Mouse (Mus musculus) thymus, adult 2 months (tissue): ENCODE data around the gene Cacna1d. TPM values are rescaled to one million over a fixed set of nuclear protein-coding genes. Genes with fewer than 3 reads are reported as not detected.

Experiments
- DNase-seq: peaks from one replicate; pipeline ENCODE4 v3.0.0; 2021
- H3K27ac ChIP-seq: fragments of 200-500 bp; 2 replicates; pipeline ENCODE4 v1.5.1; 2012; ENCODE audit warnings: low read length, control low read depth; ENCODE audit not compliant: control insufficient read depth, insufficient read depth
- H3K27me3 ChIP-seq: fragments of 200-500 bp; 2 replicates; pipeline ENCODE4 v1.6.1; 2012; ENCODE audit warnings: mild to moderate bottlenecking, low read length, moderate library complexity, mixed read lengths; ENCODE audit not compliant: control insufficient read depth, insufficient read depth
- H3K36me3 ChIP-seq: fragments of 200-500 bp; 2 replicates; pipeline ENCODE4 v1.6.1; 2012; ENCODE audit warnings: mild to moderate bottlenecking, low read length, moderate library complexity; ENCODE audit not compliant: control insufficient read depth, insufficient read depth
- H3K4me1 ChIP-seq: fragments of 200-500 bp; replicated peaks from 2 replicates; pipeline ENCODE4 v1.6.1; 2012; ENCODE audit warnings: low read length; ENCODE audit not compliant: control insufficient read depth, insufficient read depth
- H3K4me3 ChIP-seq: fragments of 200-500 bp; 2 replicates; pipeline ENCODE4 v1.5.1; 2012; ENCODE audit warnings: mild to moderate bottlenecking, low read length, control low read depth, moderate library complexity; ENCODE audit not compliant: control insufficient read depth, insufficient read depth
- CTCF ChIP-seq: fragments of 200-500 bp; IDR thresholded peaks from 2 replicates; pipeline ENCODE4 v1.5.1; 2012; ENCODE audit warnings: mild to moderate bottlenecking, control low read depth, low read length, moderate library complexity, borderline replicate concordance; ENCODE audit not compliant: control insufficient read depth, poor library complexity, insufficient read depth; ENCODE audit errors: extremely low read depth
- POLR2A ChIP-seq: fragments of 200-500 bp; IDR thresholded peaks from 2 replicates; pipeline ENCODE4 v1.6.1; 2012; ENCODE audit warnings: mild to moderate bottlenecking, low read length, control low read depth, moderate library complexity; ENCODE audit not compliant: control insufficient read depth, poor library complexity, insufficient read depth; ENCODE audit errors: extremely low read depth
- WGBS: fragments of 180-500 bp; shearing (Covaris S2); methylation state at CpG from one replicate; pipeline ENCODE4 v1.1.7; 2018; 5-methylcytosine and 5-hydroxymethylcytosine counted together
- polyA plus RNA-seq: library from polyadenylated mRNA; depleted of rRNA; stranded (reverse); fragments of >200 nt; gene quantifications from 2 replicates; pipeline ENCODE4 v1.2.3, GENCODE M21; 2012

Cacna1d gene
- polyA plus RNA-seq, 1 experiment: 2.2 TPM

- Histone ChIP-seq H3K27ac (no peak overlapping the region), H3K4me1 (peaks cover 4% of the 10 kb centered on the region; the same call in 1 of the 2 replicates), H3K36me3 (no peaks in the 10 kb centered on the region), H3K27me3 (no peaks in the 10 kb centered on the region), H3K4me3 (no peak overlapping the region)
- 78% methylated on average over 3 of the region's 3 CpGs for WGBS
- no peak for TF ChIP-seq CTCF
- TF ChIP-seq POLR2A: no peak
- DNase-seq: no peak
Observed at GRCm38 (mm10) chr14:30363487-30364167, 127.6 kb downstream of the Cacna1d start.

DNA sequence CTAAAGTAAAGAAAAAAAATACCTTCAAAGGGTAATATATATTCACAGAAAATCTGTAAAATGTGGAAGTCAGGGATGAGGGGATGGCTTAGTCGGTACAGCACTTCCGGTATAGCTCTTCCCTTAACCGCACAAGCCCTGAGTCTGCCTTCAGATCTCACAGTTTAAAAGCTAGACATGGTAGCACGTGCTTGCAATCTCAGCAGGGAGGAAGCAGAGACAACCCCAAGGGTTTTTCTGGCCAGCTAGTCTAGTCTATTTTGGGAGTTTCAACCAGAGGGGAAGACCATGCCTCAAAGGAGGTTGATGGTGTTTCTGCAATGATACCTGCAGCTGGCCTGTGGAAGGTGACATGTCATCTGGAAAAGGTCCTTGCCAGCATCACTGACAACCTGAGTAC, 128.9 kb downstream of the Cacna1d start:
- Histone ChIP-seq H3K27me3 (no peaks in the 10 kb centered on the region), H3K27ac (no peak overlapping the region), H3K4me1 (peaks cover 4% of the 10 kb centered on the region; the same call in 1 of the 2 replicates), H3K4me3 (no peak overlapping the region), H3K36me3 (no peaks in the 10 kb centered on the region)
- DNase-seq: no peak
- WGBS: 15% methylated on average over 4 of the region's 4 CpGs
- TF ChIP-seq POLR2A (no peak), CTCF (no peak)

DNA sequence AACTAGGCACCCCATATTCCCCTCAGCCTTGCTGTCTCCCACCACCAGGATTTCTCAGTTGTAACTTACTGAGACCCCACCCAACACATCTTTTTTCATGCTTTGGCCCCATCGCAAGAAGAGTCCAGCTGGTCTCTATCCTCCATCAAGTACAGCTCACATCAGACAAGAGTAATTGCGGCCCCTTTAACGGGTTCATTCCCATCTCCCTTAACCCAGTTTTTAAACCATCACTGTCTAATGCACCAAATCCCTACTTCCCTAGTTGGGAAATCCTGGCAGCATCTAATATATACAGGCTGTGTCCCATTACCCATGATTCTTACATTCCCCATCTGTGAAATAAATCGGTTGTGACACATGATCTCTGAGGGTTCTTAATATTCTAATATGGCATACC, 130.8 kb downstream of the Cacna1d start:
- no peak for DNase-seq
- peaks cover 4% of the 10 kb centered on the region; the same call in 1 of the 2 replicates for H3K4me1 ChIP-seq
- no peaks in the 10 kb centered on the region for H3K36me3 ChIP-seq
- no peak overlapping the region for H3K27ac ChIP-seq
- TF ChIP-seq CTCF: no peak
- no peak for TF ChIP-seq POLR2A
- 96% methylated on average over 4 of the region's 4 CpGs for WGBS
- no peak overlapping the region for H3K4me3 ChIP-seq
- no peaks in the 10 kb centered on the region for H3K27me3 ChIP-seq

DNA sequence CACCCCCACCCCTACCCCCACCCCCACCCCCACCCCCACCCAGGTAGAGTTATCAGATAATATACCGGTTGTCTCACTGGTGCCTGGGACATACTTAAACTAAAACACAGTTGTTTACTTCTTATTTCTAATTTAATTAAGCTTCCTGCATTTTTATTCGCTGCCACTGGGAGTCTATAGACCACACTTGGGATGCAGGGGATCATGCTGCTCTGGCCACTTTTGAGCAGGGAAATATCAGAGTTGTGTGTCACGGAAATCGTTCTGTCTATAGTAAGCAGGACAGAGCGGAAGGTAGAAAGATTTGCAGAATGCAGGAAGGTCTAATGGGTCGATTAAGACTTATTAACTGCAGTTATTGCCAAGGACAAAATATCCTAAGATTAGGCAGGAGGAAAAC, 131.3 kb downstream of the Cacna1d start:
- Histone ChIP-seq H3K4me3 (no peak overlapping the region), H3K4me1 (peaks cover 4% of the 10 kb centered on the region; the same call in 1 of the 2 replicates), H3K27ac (no peak overlapping the region), H3K36me3 (no peaks in the 10 kb centered on the region), H3K27me3 (no peaks in the 10 kb centered on the region)
- no peak for DNase-seq
- no peak for TF ChIP-seq CTCF
- no peak for TF ChIP-seq POLR2A
- 88% methylated on average over 6 of the region's 6 CpGs for WGBS

DNA sequence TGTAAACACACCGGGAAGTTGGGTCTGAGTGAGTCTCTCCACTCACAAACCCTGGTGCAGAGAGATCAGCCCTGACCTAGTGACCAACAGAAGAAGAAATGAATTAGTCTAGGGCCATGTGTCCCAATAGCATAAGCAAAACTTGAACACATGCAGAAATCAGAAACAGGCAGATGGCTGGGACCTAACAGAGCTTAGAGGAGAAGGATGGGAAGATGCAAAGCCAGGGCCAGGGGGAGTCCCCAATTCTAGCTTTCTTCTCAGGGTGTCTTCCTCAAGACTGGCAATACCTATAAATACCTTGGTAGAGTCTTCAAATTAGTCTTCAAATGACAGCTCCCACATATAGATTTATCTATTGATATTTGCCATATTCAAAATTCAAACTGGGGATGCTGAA, 133.2 kb downstream of the Cacna1d start:
- H3K27ac ChIP-seq: no peak overlapping the region
- no peaks in the 10 kb centered on the region for H3K36me3 ChIP-seq
- 96% methylated on average over 1 of the region's 1 CpGs for WGBS
- TF ChIP-seq CTCF (no peak), POLR2A (no peak)
- no peak for DNase-seq
- peaks cover 7% of the 10 kb centered on the region; the same call in 1 of the 2 replicates for H3K27me3 ChIP-seq
- H3K4me1 ChIP-seq: peaks cover 9% of the 10 kb centered on the region
- H3K4me3 ChIP-seq: no peak overlapping the region

DNA sequence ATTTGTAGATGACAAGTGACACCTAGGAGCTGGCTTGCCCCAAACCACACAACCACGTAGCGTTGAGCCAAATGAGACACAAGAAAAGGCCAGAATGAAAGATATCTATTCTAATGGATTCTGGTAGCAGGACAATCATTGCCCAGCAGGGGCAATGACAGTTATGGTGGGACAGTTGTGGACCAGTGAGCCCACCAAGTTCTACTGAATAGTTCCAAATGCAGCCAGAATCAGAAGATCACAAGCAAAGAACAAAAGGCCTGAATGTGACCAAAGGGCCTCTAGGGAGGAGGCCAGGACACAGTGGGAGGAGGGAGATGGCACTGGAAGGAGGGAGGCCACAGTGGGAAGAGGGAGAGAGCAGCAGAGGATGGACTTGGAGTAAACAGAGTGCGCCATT, 134.8 kb downstream of the Cacna1d start:
- H3K27me3 ChIP-seq: peaks cover 14% of the 10 kb centered on the region
- TF ChIP-seq CTCF (no peak), POLR2A (no peak)
- no peak for DNase-seq
- no peak overlapping the region for H3K4me3 ChIP-seq
- H3K4me1 ChIP-seq: peaks cover 13% of the 10 kb centered on the region
- H3K36me3 ChIP-seq: no peaks in the 10 kb centered on the region
- 90% methylated on average over 3 of the region's 3 CpGs for WGBS
- no peak overlapping the region for H3K27ac ChIP-seq
